Mouse (Mus musculus) cerebellum, postnatal 14 days (tissue): ENCODE measurements around the gene Slc11a2.
A peak's percentile ranks its signal among the peaks of the same experiment; 100 is the strongest.
"Not testable (repeated sequence)": the region's sequence is repeated elsewhere in the genome, so short reads cannot be mapped to it uniquely, and the experiment has no call there.

Source experiments
- DNase-seq, 2 experiments: peaks; one replicate each; pipeline ENCODE4 v3.0.0; 2021; ENCODE audit warnings: mixed read lengths in 2 of 2

The Slc11a2 gene

DNA sequence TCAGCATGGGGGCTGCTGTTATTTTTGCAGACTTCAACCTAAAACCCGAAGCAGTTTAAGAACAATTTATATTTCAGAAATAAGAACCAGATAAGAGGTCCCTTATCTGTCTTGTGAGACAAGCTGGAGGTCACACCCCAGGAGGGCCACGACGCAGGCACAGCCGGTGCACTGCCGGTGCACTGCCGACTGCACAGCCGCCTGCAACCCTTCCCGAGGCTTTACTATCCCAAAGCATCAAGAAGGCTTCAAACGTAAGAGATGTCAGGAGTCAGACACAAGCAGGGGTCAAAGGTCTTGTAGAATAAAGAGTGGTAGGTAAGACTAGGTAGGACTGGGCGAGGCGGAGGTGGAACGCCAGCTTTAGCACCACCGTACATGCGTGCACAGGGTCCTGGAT lies 22.5 kb downstream of the Slc11a2 start:
- no peak for DNase-seq

DNA sequence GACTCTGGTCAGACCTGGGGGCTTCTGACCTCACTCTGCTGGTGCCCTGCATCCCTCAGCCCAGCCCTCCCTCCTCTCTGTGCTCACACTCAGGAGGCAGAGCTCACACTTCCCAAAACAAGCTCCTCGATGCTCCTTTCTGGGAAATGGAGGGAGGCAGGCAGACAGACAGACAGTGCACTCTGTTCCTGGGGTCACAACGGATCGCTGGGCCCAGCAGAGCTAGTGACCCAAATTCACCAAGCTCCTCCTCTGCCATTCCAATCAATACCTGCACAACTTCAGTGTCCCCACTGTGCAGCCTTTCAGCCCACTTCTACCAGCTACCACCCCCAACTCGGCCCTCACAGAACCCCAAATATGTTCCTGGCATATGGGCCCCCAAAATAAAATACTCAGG lies 23.1 kb downstream of the Slc11a2 start:
- no peak for DNase-seq

DNA sequence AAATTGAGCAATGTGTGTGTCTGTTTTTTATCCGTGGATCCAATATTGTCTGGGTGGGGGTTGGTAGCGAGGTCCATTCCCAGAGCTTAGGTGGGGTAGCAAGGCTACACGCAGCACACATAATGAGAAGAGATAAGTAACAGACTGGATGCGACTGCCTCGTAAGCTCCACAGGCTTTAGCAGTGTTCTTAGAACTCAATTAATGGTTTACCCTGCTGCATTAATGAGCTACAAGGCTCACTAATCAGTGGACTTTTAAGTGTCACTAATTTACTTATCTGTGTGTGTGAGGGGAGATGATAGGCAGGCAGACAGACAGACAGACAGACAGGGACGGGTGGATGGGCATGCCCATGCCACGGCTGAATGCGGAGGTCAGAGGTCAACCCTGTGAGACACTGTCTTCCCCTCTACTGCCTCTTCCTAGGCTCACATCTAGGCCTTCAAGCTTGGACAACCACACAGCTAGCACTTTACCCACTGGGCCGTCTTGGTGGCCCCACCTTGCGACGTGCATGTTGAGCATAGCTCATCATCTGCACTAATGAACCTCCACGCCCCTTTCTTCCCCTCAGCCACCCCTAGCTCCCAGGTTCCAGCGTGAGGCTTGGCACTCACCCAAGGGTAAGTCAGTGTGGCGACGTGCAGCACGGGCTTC lies 24.2 kb downstream of the Slc11a2 start:
- DNase-seq = no peak

DNA sequence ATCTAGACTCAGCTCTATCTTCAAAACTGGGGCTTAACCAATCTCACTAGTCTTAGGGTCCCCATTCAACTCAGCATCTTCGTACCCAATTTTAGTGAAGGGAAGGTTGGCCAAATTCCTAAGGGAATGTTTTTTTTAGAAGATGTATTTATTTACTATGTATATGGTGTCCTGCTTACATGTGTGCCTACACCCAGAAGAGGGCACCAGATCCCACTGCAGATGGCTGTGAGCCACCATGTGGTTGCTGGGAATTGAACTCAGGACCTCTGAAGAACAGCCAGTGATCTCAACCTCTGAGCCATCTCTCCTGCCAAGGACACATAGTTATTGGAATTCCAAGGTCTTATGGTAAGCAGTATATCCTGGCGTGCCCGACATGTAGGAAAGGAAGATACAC lies 29.3 kb downstream of the Slc11a2 start:
- no peak for DNase-seq

DNA sequence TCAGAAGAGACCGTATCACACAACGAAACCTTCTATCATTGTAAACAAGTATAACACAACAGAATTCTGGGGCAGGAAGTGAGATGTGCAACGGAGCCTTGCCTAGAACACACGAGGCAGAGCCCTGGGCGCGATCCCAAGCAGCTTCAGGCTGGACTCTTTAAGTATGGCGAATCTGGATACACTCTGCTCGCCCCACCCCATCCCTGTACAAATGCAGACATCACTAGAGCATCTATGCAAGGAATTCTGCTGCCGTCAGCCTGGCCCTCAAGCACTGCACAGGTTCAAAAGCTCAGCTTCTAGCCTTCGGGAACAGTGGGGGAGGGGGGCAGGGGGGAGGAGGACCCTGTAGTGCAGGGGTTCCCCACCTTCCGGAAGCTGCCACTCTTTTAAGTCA lies 31.9 kb downstream of the Slc11a2 start:
- DNase-seq = no peak

DNA sequence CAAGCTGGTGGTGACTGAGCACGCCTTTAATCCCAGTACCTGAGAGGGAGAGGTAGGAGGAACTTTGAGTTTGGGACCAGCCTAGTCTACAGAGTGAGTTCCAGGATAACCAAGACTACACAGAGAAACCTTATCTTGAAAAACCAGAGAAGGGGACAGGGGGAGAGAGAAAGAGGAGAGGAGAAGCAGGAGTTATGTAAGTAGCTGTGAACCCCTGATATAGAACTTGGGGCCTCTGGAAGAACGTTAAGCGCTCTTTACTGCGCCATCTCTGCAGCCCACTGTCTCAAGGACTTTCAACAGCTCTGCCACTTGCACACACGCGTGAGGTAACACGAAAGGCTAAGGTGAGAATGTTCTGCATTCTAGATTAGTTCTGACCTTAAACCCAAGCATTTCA lies 33.3 kb downstream of the Slc11a2 start:
- no peak for DNase-seq

DNA sequence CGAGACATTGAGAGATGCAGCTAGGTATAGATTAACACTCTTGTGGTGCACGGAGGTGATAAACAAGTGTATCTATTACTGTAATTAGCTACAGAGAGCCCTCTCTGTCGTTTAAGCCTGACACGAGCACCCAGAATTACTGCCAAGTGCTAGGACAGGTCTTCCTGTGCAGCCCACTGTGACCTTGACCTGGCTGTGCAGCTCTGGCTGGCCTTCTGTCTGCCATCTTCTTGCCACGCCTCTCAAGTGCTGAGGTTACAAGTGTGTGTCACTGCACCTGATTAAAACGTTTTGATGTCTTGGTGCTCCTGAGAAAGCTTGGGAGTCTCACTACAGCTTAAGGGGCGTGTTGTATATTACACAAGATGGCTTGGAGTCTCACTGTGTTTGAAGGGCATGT lies 33.8 kb downstream of the Slc11a2 start:
- DNase-seq = no peak

DNA sequence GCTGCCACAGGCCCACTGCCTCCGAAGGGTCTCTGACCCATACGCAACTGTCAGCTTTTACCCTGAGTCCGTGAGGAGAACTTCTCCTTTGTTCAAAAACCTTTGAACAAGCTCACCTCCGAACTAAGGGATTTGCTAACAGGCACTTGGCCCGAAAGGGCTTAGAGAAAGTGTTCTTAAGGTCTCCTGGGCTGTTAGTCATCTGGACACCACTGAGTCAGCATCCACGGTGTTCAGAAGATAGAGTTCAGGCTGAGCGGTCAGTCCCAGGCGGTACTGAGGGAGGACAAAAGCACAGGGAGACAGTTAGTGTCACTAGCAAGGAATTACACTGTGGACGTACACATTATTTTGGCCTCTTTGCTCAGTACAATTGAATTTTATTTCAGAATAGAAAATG lies 36.0 kb downstream of the Slc11a2 start:
- no peak for DNase-seq

DNA sequence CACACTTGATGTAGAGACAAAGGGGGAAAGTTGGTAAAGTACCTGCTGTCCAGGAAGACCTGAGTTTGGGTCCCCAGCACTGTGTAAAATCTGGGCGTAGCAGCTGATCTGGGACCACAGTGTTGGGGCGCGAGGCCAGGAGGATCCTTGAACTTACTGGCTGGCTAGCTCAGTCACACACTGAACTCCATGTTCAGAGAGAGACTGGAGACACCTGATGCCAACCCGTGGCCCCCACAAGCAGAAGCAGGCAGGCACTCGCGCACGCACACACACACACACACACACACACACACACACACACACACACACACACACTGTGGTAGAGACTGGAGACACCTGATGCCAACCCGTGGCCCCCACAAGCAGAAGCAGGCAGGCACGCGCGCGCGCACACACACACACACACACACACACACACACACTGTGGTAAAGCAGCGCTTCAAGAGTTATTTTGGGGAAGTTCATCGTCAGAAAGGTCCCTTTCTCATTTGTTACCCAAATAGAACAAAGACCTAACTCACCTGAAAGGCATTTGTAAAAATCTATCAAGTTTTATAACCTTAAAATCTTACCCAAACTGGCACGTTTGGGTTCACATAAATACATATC lies 36.5 kb downstream of the Slc11a2 start:
- DNase-seq = no peak

DNA sequence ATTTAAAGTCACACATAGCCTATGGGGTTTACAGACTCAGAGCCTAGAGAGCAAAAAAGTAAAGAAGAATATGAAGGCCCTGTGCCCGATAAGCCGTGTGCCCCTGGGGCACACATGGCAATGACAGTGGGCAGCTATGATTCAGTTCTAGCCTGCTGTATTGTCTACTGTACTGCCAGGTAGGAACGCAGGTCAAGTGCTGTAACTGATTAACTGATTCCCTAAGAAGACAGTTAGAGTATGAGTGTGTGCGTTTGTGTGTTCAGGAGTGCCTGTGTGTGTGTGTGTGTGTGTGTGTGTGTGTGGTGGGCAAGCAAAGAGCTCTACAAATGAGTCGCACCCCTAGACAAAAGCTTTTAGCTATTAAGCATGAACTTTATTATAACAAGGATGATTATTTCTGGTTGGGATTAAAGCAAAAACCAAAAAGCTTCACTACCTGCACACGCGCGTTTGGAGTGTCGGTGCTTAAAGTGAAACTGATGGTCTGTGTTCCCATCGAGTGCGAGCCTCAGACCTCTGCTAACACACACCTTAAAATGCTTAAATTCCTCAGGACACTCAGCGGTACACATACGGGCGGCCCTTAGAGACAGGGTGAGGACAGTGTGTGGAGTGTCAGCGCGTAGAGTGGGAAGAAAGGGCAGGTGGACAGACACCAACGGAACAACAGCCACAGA lies 37.2 kb downstream of the Slc11a2 start:
- DNase-seq = no peak

DNA sequence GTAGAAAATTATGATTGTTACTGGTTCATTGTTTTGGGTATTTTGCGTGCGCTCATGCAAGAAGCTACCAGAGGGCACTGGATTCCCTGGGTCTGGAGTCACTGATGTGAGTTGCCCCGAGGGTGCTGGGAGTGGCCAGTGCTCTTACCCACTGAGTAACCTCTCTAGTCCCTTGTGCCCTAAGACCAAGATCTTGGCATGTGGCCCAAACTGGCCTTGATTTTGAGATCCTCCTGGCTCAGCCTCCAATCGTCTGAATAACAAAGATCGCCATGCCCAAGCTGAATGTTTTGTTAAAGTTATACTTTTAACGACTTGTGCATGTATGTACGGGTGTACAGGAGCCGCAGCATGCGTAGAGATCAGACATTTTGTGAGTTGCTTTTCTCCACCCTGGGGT lies 39.2 kb downstream of the Slc11a2 start:
- no peak for DNase-seq

DNA sequence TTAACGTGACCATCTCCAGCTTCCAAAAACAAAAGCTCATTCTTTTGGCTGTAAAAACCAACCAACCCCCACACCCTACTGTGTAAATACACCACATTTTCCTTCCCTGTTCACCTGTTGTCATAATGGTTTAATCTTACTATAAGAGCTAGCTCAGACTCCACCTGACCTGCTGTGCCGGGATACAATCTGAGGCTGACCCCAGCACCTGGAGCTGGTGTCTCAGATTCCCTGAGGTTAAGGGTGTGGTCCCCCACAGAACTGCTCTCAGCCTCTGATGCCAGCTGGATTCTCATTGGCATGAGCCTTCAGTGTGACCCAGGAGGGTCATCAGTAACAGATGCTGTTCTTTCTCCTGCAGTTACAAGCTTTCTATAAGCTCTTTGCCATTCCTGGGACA lies 44.8 kb downstream of the Slc11a2 start:
- DNase-seq = no peak

DNA sequence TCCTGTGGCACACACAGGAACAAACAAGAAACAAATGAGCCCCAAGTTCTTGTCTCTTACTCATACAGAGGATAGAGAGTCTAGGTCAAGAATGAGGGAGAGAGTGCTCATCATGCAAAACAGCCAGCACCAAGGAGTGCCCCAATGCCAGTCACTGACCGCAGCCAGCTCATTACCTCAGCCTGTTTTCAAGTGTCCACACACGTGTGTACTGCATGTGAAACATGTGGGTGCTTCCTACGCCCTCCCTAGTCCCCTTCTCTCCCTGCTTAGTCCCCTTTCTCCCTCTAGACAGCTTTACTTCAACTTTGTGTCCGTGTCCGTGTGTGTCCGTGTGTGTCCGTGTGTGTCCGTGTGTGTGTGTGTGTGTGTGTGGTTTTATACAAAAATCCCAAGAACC lies 45.2 kb downstream of the Slc11a2 start:
- no peak for DNase-seq

DNA sequence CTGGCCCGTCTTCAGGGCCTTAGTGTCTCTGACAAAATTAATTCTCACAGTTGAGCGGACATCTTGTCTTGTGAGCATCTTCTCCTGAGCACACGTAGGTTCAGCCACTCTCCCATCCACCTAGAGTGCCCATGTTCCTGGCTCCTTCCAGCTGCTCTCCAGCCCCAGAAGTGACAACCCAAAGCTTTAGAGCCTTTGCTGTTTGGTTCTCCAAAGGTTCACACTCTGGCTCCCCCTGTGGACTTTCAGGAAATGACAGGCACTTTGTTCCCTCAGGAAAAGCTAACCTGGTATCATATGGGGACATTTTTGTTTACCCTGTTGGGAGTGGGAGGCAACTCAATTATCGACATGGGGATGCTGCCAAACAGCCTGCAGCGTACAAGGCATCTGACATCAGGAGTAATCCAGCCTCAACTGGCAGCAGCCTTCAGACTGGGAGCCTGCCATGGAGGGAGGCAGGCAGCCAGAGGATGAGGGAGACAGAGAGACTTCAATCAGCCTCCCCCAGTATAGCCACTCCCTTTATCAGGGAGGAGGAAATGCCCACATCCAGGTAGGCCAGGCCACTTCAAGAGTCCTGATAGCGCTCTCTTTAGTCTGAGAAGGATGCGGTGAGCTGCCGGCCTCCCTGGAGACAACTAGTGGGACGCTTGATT lies 46.9 kb downstream of the Slc11a2 start:
- peak; percentile 56 to 66 for DNase-seq

DNA sequence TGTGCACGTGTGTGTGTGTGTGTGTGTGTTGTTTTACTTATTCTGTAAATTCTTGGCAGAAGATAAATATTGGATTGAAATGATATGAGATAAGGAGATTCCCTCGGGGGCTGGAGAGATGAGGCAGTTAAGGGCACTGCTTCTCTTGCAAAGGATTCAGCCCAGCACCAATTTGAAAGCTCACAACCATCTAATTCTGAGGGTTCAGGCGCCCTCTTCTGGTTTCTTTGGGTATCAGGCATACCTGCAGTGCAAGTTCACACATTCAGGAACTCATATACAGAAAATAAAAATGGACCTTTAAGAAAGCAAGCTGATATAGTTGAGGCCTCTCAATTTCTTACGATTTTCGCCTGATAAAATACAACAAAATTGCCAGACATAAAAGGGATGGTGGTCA lies 49.8 kb downstream of the Slc11a2 start:
- DNase-seq = peak; percentile 86 to 89

DNA sequence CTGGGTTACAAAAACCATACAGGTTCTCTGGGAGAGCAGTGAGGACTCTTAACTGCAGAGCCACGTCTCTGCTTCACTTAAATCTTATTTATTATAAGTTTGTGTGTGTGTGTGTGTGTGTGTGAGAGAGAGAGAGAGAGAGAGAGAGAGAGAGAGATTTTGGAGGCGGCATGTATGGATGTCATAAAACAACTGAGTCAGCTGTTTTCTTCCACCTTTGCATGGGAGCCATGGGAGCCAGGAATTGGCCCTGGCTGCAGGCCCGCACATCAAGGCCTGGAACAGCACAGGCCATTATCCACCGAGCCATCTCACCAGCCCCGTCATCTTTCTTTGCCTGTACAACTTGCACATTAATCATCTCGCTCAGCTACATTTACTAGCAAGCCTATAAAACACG lies 57.8 kb downstream of the Slc11a2 start:
- no peak for DNase-seq

DNA sequence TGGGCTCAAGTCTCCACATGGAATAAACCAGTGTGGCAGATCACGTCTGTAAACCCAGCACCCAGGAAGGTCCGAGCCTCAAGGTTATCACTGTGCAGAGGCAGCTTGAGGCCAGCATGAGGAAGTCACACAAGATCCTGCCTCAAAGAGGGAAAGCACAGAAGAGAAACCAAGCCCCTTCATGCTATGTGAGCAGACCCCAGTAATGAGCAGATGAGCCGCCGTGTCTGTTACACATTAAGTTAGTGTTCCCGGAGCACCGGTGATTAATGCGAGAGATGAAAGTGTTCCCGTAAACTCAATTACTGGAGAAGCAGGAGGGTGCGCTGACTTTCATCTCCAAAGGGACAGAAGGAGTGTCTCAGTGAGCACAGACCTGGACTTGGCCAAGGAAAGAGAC lies 58.9 kb downstream of the Slc11a2 start:
- DNase-seq = not testable (repeated sequence)

DNA sequence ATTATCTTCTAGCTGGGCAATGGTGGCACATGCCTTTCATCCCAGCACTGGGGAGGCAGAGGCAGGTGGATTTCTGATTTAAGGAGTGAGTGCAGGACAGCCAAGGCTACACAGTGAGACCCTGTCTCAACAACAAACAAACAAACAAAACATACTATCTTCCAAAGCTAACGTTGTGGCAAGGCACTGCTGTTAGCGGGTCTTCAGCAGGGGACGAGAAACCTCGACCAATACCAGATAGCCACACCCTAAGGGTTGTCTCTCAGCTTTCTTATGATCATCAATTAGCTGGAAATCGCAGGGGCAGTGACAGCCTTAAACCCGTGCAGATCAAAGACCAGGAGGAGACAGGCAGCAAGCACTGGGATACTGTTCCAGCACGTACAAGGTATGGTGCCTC lies 60.6 kb downstream of the Slc11a2 start, which contains the start of gene Higd1c:
TSS of gene Higd1c (plus strand) at position 301 of the 400 bp plus-strand sequence.
- DNase-seq = no peak

DNA sequence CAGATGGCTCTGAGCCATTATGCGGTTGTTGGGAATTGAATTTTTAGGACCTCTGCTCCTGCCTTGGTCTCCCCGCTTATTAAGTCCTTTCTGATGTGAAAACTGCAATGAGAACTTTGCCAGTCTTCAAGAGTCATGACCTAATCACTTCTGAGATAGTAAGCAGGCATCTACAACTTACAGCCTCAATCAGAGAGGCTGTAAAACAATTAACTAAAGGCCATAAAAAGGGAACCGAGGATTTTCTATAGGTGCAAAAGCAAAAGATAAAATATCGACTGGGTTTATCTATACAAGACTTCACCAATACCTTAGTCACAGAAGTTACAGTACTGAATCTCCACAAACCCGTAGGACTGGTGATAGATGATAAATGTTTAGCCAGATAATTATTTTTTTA lies 69.0 kb downstream of the Slc11a2 start:
- no peak for DNase-seq

DNA sequence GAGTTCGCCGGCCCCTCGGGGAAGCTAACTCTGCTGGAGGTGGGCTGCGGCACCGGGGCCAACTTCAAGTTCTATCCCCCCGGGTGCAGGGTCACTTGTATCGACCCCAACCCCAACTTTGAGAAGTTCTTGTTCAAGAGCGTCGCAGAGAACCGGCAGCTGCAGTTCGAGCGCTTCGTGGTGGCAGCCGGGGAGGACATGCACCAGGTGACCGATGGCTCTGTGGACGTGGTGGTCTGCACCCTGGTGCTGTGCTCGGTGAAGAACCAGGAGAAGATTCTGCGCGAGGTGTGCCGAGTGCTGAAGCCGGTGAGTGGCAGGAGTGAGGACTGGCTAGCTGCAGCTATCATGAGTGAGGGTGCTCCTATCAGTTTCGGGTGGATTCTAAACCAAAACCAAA lies 71.5 kb downstream of the Slc11a2 start:
- not testable (repeated sequence) for DNase-seq

DNA sequence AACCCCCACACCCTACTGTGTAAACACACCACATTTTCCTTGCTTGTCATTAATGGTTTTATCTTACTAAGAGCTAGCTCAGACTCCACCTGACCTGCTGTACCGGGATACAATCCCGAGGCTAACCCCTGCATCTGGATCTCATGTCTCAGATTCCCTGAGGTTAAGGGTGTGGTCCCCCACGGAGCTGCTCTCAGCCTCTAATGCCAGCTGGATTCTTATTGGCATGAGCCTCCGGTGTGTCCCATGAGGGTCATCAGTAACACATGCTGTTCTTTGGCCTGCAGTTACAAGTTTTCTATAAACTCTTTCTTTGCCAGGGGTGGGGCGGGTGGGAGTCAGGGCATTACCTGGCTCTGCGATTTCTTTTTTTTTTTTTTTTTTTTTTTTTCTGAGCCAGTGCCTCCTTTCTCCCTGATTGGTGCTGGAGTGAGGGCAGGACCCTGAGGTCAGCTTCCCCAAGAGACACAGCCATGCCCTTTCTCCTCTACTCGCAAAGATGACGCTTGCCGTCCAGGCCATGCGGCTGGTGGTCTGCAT lies 72.1 kb downstream of the Slc11a2 start, which contains the start of the genes Methig1 and Mettl7a2:
TSS of gene Methig1 (plus strand) at position 439 of the 540 bp plus-strand sequence.
TSS of gene Mettl7a2 (plus strand) at position 490 of the 540 bp plus-strand sequence.
- DNase-seq = no peak

DNA sequence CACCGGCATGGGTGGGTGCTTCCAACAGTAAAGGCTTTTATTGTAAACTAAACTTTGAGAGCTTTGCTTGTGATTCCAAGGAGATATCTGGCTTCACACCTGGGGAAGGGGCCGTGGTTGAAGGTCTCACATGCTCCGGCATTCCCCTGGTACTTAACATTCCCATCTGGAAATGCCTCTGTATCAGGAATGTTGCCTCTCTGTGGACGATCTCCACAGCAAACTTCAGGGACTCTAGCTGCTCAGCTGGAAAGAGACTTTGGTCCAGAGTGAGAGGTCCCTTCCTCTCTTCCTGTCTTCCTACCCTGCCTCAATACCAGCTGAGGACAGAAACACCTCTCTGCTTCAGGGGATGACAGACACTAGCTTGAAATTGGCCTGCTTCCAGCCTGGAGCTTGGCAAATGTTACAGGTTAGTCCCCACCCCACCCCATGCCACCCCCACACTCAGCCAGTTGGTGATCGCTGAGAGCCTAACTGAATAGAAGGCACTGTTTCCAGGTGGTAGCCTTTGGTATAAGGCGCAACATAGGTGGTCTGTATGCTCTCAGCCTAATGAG lies 73.3 kb downstream of the Slc11a2 start:
- DNase-seq = peak in 1 of 2 experiments; percentile 24

DNA sequence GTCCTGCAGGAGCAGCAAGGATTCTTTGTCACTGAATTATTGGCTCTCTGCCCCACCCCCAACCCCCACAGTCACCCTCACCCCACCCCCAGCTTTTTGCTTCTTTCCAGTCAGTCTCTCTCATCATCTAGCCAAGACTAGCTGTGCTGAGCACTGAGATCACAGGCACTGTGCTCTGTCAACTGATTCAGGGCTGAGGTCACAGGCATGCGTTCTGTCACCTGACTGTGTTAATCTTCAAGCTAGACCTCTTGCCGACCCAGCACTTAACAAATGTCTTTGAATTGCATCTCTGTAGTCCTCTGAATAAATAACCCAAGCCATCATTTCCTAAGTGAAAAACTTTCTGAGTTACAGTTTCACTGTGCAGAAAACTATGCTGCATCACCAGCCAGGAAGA lies 75.4 kb downstream of the Slc11a2 start:
- no peak for DNase-seq
